Mouse (Mus musculus): ENCODE results near the gene Lpar1. TPM values are rescaled to one million over a fixed set of nuclear protein-coding genes. Genes with fewer than 3 reads are reported as not detected.

Gene Lpar1
- total and polyA plus RNA-seq, 3 experiments, result not detected

- Histone ChIP-seq H3K9me3 (replicated peaks; ENCODE audit: insufficient read depth, low read length) (no peaks in the 10 kb centered on the region), H3K27ac (ENCODE audit: control insufficient read depth, low read depth, low read length) (no peak overlapping the region), H3K4me1 (ENCODE audit: control insufficient read depth in 1 of 2, insufficient read depth in 2 of 2, low read length in 2 of 2) (no peaks in the 10 kb centered on the region), H3K9ac (ENCODE audit: control insufficient read depth, low read depth, low read length, poor library complexity, severe bottlenecking) (no peak overlapping the region), H3K27me3 (ENCODE audit: control insufficient read depth in 1 of 2, insufficient read depth in 2 of 2, low read length in 2 of 2) (no peaks in the 10 kb centered on the region), H3K79me2 (ENCODE audit: control insufficient read depth, insufficient read depth, low read length, poor library complexity) (no peaks in the 10 kb centered on the region), H3K4me3 (ENCODE audit: control insufficient read depth in 1 of 2, insufficient read depth in 1 of 2, low read depth in 2 of 2, low read length in 2 of 2) (no peak overlapping the region), H3K36me3 (ENCODE audit: control insufficient read depth in 1 of 2, insufficient read depth in 2 of 2, low read length in 2 of 2) (no peaks in the 10 kb centered on the region)
- DNase-seq (ENCODE audit: low read depth, low spot score), result no peak
- TF ChIP-seq CHD2 (IDR thresholded peaks at IDR 0.05; ENCODE audit: low read length), result no peak
- TF ChIP-seq SMC3 (IDR thresholded peaks at IDR 0.05; ENCODE audit: low read depth, low read length), result no peak
- no peak for TF ChIP-seq HCFC1 (IDR thresholded peaks at IDR 0.05; ENCODE audit: low read depth, low read length)
- TF ChIP-seq ZC3H11A (IDR thresholded peaks at IDR 0.05; ENCODE audit: low read depth, low read length), result no peak
- no peak for TF ChIP-seq CTCF (IDR thresholded peaks at IDR 0.05 in 2 of 3, conservative IDR thresholded peaks at IDR 0.05 in 1 of 3; ENCODE audit: control insufficient read depth in 1 of 3, insufficient read depth in 1 of 3, low read depth in 2 of 3, low read length in 3 of 3, poor library complexity in 1 of 3, severe bottlenecking in 1 of 3)
- TF ChIP-seq BHLHE40 (IDR thresholded peaks at IDR 0.05; ENCODE audit: borderline replicate concordance, low read depth, low read length), result no peak
- no peak for TF ChIP-seq POLR2A (IDR thresholded peaks at IDR 0.05; ENCODE audit: control insufficient read depth in 1 of 2, insufficient read depth in 1 of 2, low read depth in 1 of 2, low read length in 2 of 2, poor library complexity in 1 of 2)
- no peak for TF ChIP-seq MYB (IDR thresholded peaks at IDR 0.05; ENCODE audit: low read depth, low read length)
- TF ChIP-seq GATA1 (IDR thresholded peaks at IDR 0.05; ENCODE audit: low read depth, low read length), result no peak
- TF ChIP-seq MYC (IDR thresholded peaks at IDR 0.05; ENCODE audit: low read depth, low read length), result no peak
- TF ChIP-seq MXI1 (IDR thresholded peaks at IDR 0.05; ENCODE audit: low read depth, low read length), result no peak
- no peak for TF ChIP-seq RCOR1 (IDR thresholded peaks at IDR 0.05; ENCODE audit: low read depth, low read length)
- no peak for TF ChIP-seq ELF1 (IDR thresholded peaks at IDR 0.05; ENCODE audit: low read depth, low read length)
These were observed 23.8 kb upstream of the Lpar1 start for GRCm38 (mm10) chr4:58577382-58578048.

DNA sequence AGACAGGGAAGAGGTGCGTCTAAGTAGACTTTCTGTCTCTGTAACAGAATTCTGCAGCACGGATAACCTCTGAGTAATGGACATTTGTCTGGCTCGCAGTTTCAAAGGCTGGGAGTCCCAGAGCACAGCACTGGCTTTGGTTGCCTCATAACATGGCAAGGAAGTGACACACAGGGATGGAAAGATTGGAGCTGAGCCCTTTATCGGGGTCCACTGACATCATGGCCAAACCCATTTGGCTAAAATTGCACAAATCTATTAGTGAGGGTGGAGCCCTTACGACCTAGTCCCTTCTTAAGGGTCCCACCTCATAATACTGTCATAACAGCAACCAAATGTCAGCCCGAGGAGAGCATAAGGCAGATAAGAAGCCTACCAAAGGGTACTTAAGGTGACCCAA lies 22.1 kb upstream of the Lpar1 start:
- H3K9me3 ChIP-seq (replicated peaks; ENCODE audit: insufficient read depth, low read length), result no peaks in the 10 kb centered on the region
- DNase-seq (ENCODE audit: low read depth, low spot score), result no peak
- no peak overlapping the region for H3K4me3 ChIP-seq (ENCODE audit: control insufficient read depth in 1 of 2, insufficient read depth in 1 of 2, low read depth in 2 of 2, low read length in 2 of 2)
- H3K27ac ChIP-seq (ENCODE audit: control insufficient read depth, low read depth, low read length), result no peak overlapping the region
- TF ChIP-seq NELFE (IDR thresholded peaks at IDR 0.05; ENCODE audit: low read depth, low read length), result no peak
- H3K27me3 ChIP-seq (ENCODE audit: control insufficient read depth in 1 of 2, insufficient read depth in 2 of 2, low read length in 2 of 2), result no peaks in the 10 kb centered on the region
- no peaks in the 10 kb centered on the region for H3K4me1 ChIP-seq (ENCODE audit: control insufficient read depth in 1 of 2, insufficient read depth in 2 of 2, low read length in 2 of 2)
- no peaks in the 10 kb centered on the region for H3K36me3 ChIP-seq (ENCODE audit: control insufficient read depth in 1 of 2, insufficient read depth in 2 of 2, low read length in 2 of 2)
- no peak overlapping the region for H3K9ac ChIP-seq (ENCODE audit: control insufficient read depth, low read depth, low read length, poor library complexity, severe bottlenecking)
- no peaks in the 10 kb centered on the region for H3K79me2 ChIP-seq (ENCODE audit: control insufficient read depth, insufficient read depth, low read length, poor library complexity)

DNA sequence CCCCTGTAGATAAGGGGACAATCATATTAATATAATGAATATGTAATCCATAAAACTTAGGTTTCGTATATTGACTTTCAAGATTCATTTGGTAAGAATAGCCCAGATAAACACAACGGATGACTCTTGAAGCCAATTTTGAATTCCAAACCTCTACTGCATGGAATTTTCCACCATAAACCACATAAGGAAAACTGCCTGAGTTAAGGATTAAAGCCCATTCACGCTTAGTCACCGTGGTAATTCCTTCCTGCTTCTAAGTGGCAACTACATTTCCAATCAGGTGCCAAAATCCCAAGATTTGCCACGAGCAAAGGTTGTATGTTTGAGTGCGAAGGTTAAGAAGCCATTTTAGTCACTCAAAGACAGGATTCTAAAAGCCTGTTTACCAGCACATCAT lies 20.3 kb upstream of the Lpar1 start:
- Histone ChIP-seq H3K9me3 (replicated peaks; ENCODE audit: insufficient read depth, low read length) (no peaks in the 10 kb centered on the region), H3K4me3 (ENCODE audit: control insufficient read depth in 1 of 2, insufficient read depth in 1 of 2, low read depth in 2 of 2, low read length in 2 of 2) (no peak overlapping the region), H3K36me3 (ENCODE audit: control insufficient read depth in 1 of 2, insufficient read depth in 2 of 2, low read length in 2 of 2) (no peaks in the 10 kb centered on the region), H3K27me3 (ENCODE audit: control insufficient read depth in 1 of 2, insufficient read depth in 2 of 2, low read length in 2 of 2) (no peaks in the 10 kb centered on the region), H3K79me2 (ENCODE audit: control insufficient read depth, insufficient read depth, low read length, poor library complexity) (no peaks in the 10 kb centered on the region), H3K9ac (ENCODE audit: control insufficient read depth, low read depth, low read length, poor library complexity, severe bottlenecking) (no peak overlapping the region), H3K4me1 (ENCODE audit: control insufficient read depth in 1 of 2, insufficient read depth in 2 of 2, low read length in 2 of 2) (no peaks in the 10 kb centered on the region), H3K27ac (ENCODE audit: control insufficient read depth, low read depth, low read length) (no peak overlapping the region)
- no peak for DNase-seq (ENCODE audit: low read depth, low spot score)
- TF ChIP-seq CHD1 (IDR thresholded peaks at IDR 0.05; ENCODE audit: low read depth, low read length), result no peak
- TF ChIP-seq TCF12 (IDR thresholded peaks at IDR 0.05; ENCODE audit: low read depth, low read length), result no peak
- no peak for TF ChIP-seq MEF2A (IDR thresholded peaks at IDR 0.05; ENCODE audit: extremely low read depth, insufficient replicate concordance, low read depth, low read length, poor library complexity, severe bottlenecking)
- TF ChIP-seq JUND (IDR thresholded peaks at IDR 0.05; ENCODE audit: low read depth, low read length), result no peak
- TF ChIP-seq ZNF384 (IDR thresholded peaks at IDR 0.05; ENCODE audit: low read depth, low read length), result no peak
- no peak for TF ChIP-seq CTCF (IDR thresholded peaks at IDR 0.05 in 2 of 3, conservative IDR thresholded peaks at IDR 0.05 in 1 of 3; ENCODE audit: control insufficient read depth in 1 of 3, insufficient read depth in 1 of 3, low read depth in 2 of 3, low read length in 3 of 3, poor library complexity in 1 of 3, severe bottlenecking in 1 of 3)
- TF ChIP-seq USF1 (IDR thresholded peaks at IDR 0.05; ENCODE audit: low read depth, low read length), result no peak
- no peak for TF ChIP-seq NELFE (IDR thresholded peaks at IDR 0.05; ENCODE audit: low read depth, low read length)
- no peak for TF ChIP-seq ZC3H11A (IDR thresholded peaks at IDR 0.05; ENCODE audit: low read depth, low read length)
- TF ChIP-seq SIN3A (IDR thresholded peaks at IDR 0.05; ENCODE audit: low read length), result no peak
- no peak for TF ChIP-seq NRF1 (IDR thresholded peaks at IDR 0.05; ENCODE audit: insufficient read depth, low read depth, low read length, poor library complexity, severe bottlenecking)
- no peak for TF ChIP-seq GABPA (IDR thresholded peaks at IDR 0.05; ENCODE audit: low read depth, low read length)
- no peak for TF ChIP-seq CHD2 (IDR thresholded peaks at IDR 0.05; ENCODE audit: low read length)
- TF ChIP-seq MXI1 (IDR thresholded peaks at IDR 0.05; ENCODE audit: low read depth, low read length), result no peak
